Mouse (Mus musculus): ENCODE data around the gene Klhdc4. TPM values are rescaled to one million over a fixed set of nuclear protein-coding genes. Genes with fewer than 3 reads are reported as not detected.

Gene Klhdc4
- polyA plus RNA-seq, 1 experiment from 2014 or later = 38.8 TPM

- 86% methylated on average over 5 of the region's 5 CpGs for WGBS
- Histone ChIP-seq H3K9ac (ENCODE audit: low read depth, low read length) (no peak overlapping the region), H3K36me3 (ENCODE audit: control insufficient read depth, insufficient read depth, low read length) (no peaks in the 10 kb centered on the region), H3K4me1 (ENCODE audit: control insufficient read depth, insufficient read depth, low read length) (peaks cover 13% of the 10 kb centered on the region), H3K27me3 (replicated peaks; ENCODE audit: control insufficient read depth, insufficient read depth, low read length) (no peaks in the 10 kb centered on the region), H3K4me3 (ENCODE audit: low read length) (no peak overlapping the region), H3K4me2 (ENCODE audit: low read depth, low read length) (no peak overlapping the region), H3K27ac (ENCODE audit: low read length) (no peak overlapping the region), H3K9me3 (ENCODE audit: control insufficient read depth, low read length) (no peaks in the 10 kb centered on the region)
- ATAC-seq = no peak
These were observed 38.8 kb upstream of the Klhdc4 start for GRCm38 (mm10) chr8:121868196-121868595.

GRCm38 (mm10) chr8:121865356-121865755, 36.0 kb upstream of the Klhdc4 start:
- Histone ChIP-seq H3K4me3 (ENCODE audit: low read length) (no peak overlapping the region), H3K27ac (ENCODE audit: low read length) (no peak overlapping the region), H3K36me3 (ENCODE audit: control insufficient read depth, insufficient read depth, low read length) (no peaks in the 10 kb centered on the region), H3K4me1 (ENCODE audit: control insufficient read depth, insufficient read depth, low read length) (no peaks in the 10 kb centered on the region), H3K27me3 (replicated peaks; ENCODE audit: control insufficient read depth, insufficient read depth, low read length) (no peaks in the 10 kb centered on the region), H3K9me3 (ENCODE audit: control insufficient read depth, low read length) (no peaks in the 10 kb centered on the region), H3K4me2 (ENCODE audit: low read depth, low read length) (no peak overlapping the region), H3K9ac (ENCODE audit: low read depth, low read length) (no peak overlapping the region)
- ATAC-seq = 0 out of 2 replicates have a peak, but pooled peaks have one; percentile 26
- WGBS = 61% methylated on average over 8 of the region's 8 CpGs

- no peak overlapping the region for H3K27ac ChIP-seq (ENCODE audit: low read length)
These were observed 32.6 kb upstream of the Klhdc4 start for GRCm38 (mm10) chr8:121861806-121862548.

GRCm38 (mm10) chr8:121861276-121861675, 31.9 kb upstream of the Klhdc4 start:
- H3K4me2 ChIP-seq (ENCODE audit: low read depth, low read length) = no peak overlapping the region
- H3K4me1 ChIP-seq (ENCODE audit: control insufficient read depth, insufficient read depth, low read length) = no peaks in the 10 kb centered on the region
- no peak overlapping the region for H3K9ac ChIP-seq (ENCODE audit: low read depth, low read length)
- H3K9me3 ChIP-seq (ENCODE audit: control insufficient read depth, low read length) = no peaks in the 10 kb centered on the region
- ATAC-seq = no peak
- no peaks in the 10 kb centered on the region for H3K27me3 ChIP-seq (replicated peaks; ENCODE audit: control insufficient read depth, insufficient read depth, low read length)
- no peaks in the 10 kb centered on the region for H3K36me3 ChIP-seq (ENCODE audit: control insufficient read depth, insufficient read depth, low read length)
- 51% methylated on average over 6 of the region's 6 CpGs for WGBS
- no peak overlapping the region for H3K27ac ChIP-seq (ENCODE audit: low read length)
- no peak overlapping the region for H3K4me3 ChIP-seq (ENCODE audit: low read length)

More at GRCm38 (mm10) chr8:121861806-121862548, 32.6 kb upstream of the Klhdc4 start:
- 66% methylated on average over 12 of the region's 12 CpGs for WGBS
- H3K4me2 ChIP-seq (ENCODE audit: low read depth, low read length) = no peak overlapping the region
- H3K9ac ChIP-seq (ENCODE audit: low read depth, low read length) = no peak overlapping the region
- H3K27me3 ChIP-seq (replicated peaks; ENCODE audit: control insufficient read depth, insufficient read depth, low read length) = no peaks in the 10 kb centered on the region
- ATAC-seq = peak; percentile 55
- H3K36me3 ChIP-seq (ENCODE audit: control insufficient read depth, insufficient read depth, low read length) = no peaks in the 10 kb centered on the region
- no peaks in the 10 kb centered on the region for H3K4me1 ChIP-seq (ENCODE audit: control insufficient read depth, insufficient read depth, low read length)
- no peak overlapping the region for H3K4me3 ChIP-seq (ENCODE audit: low read length)
- no peaks in the 10 kb centered on the region for H3K9me3 ChIP-seq (ENCODE audit: control insufficient read depth, low read length)

GRCm38 (mm10) chr8:121857747-121858146, 28.4 kb upstream of the Klhdc4 start:
- 64% methylated on average over 2 of the region's 2 CpGs for WGBS
- Histone ChIP-seq H3K4me3 (ENCODE audit: low read length) (no peak overlapping the region), H3K4me1 (ENCODE audit: control insufficient read depth, insufficient read depth, low read length) (no peaks in the 10 kb centered on the region), H3K27ac (ENCODE audit: low read length) (no peak overlapping the region), H3K36me3 (ENCODE audit: control insufficient read depth, insufficient read depth, low read length) (no peaks in the 10 kb centered on the region), H3K9me3 (ENCODE audit: control insufficient read depth, low read length) (no peaks in the 10 kb centered on the region), H3K9ac (ENCODE audit: low read depth, low read length) (no peak overlapping the region), H3K4me2 (ENCODE audit: low read depth, low read length) (no peak overlapping the region), H3K27me3 (replicated peaks; ENCODE audit: control insufficient read depth, insufficient read depth, low read length) (no peaks in the 10 kb centered on the region)
- no peak for ATAC-seq

- no peak for ATAC-seq
- no peak overlapping the region for H3K9ac ChIP-seq (ENCODE audit: low read depth, low read length)
- H3K4me3 ChIP-seq (ENCODE audit: low read length) = no peak overlapping the region
- WGBS = 68% methylated on average over 9 of the region's 9 CpGs
- H3K36me3 ChIP-seq (ENCODE audit: control insufficient read depth, insufficient read depth, low read length) = no peaks in the 10 kb centered on the region
- no peak overlapping the region for H3K27ac ChIP-seq (ENCODE audit: low read length)
- H3K4me2 ChIP-seq (ENCODE audit: low read depth, low read length) = no peak overlapping the region
- H3K27me3 ChIP-seq (replicated peaks; ENCODE audit: control insufficient read depth, insufficient read depth, low read length) = no peaks in the 10 kb centered on the region
- no peaks in the 10 kb centered on the region for H3K4me1 ChIP-seq (ENCODE audit: control insufficient read depth, insufficient read depth, low read length)
- no peaks in the 10 kb centered on the region for H3K9me3 ChIP-seq (ENCODE audit: control insufficient read depth, low read length)
These were observed 28.0 kb upstream of the Klhdc4 start for GRCm38 (mm10) chr8:121857331-121857730.

- no peak overlapping the region for H3K9ac ChIP-seq (ENCODE audit: low read depth, low read length)
- no peaks in the 10 kb centered on the region for H3K36me3 ChIP-seq (ENCODE audit: control insufficient read depth, insufficient read depth, low read length)
These were observed 26.8 kb upstream of the Klhdc4 start for GRCm38 (mm10) chr8:121856071-121856746.

GRCm38 (mm10) chr8:121853586-121853985, 24.2 kb upstream of the Klhdc4 start:
- no peaks in the 10 kb centered on the region for H3K27me3 ChIP-seq (replicated peaks; ENCODE audit: control insufficient read depth, insufficient read depth, low read length)
- no peak overlapping the region for H3K4me2 ChIP-seq (ENCODE audit: low read depth, low read length)
- H3K36me3 ChIP-seq (ENCODE audit: control insufficient read depth, insufficient read depth, low read length) = no peaks in the 10 kb centered on the region
- H3K9me3 ChIP-seq (ENCODE audit: control insufficient read depth, low read length) = no peaks in the 10 kb centered on the region
- H3K9ac ChIP-seq (ENCODE audit: low read depth, low read length) = no peak overlapping the region
- no peak overlapping the region for H3K27ac ChIP-seq (ENCODE audit: low read length)
- no peak overlapping the region for H3K4me3 ChIP-seq (ENCODE audit: low read length)
- WGBS = 81% methylated on average over 2 of the region's 2 CpGs
- H3K4me1 ChIP-seq (ENCODE audit: control insufficient read depth, insufficient read depth, low read length) = peaks cover 18% of the 10 kb centered on the region
- ATAC-seq = no peak

More at GRCm38 (mm10) chr8:121856071-121856746, 26.8 kb upstream of the Klhdc4 start:
- H3K27me3 ChIP-seq (replicated peaks; ENCODE audit: control insufficient read depth, insufficient read depth, low read length) = no peaks in the 10 kb centered on the region
- H3K4me3 ChIP-seq (ENCODE audit: low read length) = no peak overlapping the region
- H3K27ac ChIP-seq (ENCODE audit: low read length) = no peak overlapping the region
- WGBS = 69% methylated on average over 14 of the region's 14 CpGs
- H3K4me1 ChIP-seq (ENCODE audit: control insufficient read depth, insufficient read depth, low read length) = peaks cover 9% of the 10 kb centered on the region
- no peaks in the 10 kb centered on the region for H3K9me3 ChIP-seq (ENCODE audit: control insufficient read depth, low read length)
- no peak for ATAC-seq
- H3K4me2 ChIP-seq (ENCODE audit: low read depth, low read length) = no peak overlapping the region

GRCm38 (mm10) chr8:121852464-121852863, 23.1 kb upstream of the Klhdc4 start:
- Histone ChIP-seq H3K4me3 (ENCODE audit: low read length) (no peak overlapping the region), H3K4me1 (ENCODE audit: control insufficient read depth, insufficient read depth, low read length) (peaks cover 18% of the 10 kb centered on the region), H3K4me2 (ENCODE audit: low read depth, low read length) (no peak overlapping the region), H3K27me3 (replicated peaks; ENCODE audit: control insufficient read depth, insufficient read depth, low read length) (no peaks in the 10 kb centered on the region), H3K9me3 (ENCODE audit: control insufficient read depth, low read length) (no peaks in the 10 kb centered on the region), H3K36me3 (ENCODE audit: control insufficient read depth, insufficient read depth, low read length) (no peaks in the 10 kb centered on the region), H3K9ac (ENCODE audit: low read depth, low read length) (no peak overlapping the region), H3K27ac (ENCODE audit: low read length) (no peak overlapping the region)
- ATAC-seq = no peak
- 39% methylated on average over 7 of the region's 7 CpGs for WGBS

Measured in intestine, embryonic 16.5 days (tissue).